Mouse (Mus musculus) lung, postnatal 0 days (tissue): ENCODE data around the gene Ahdc1. TPM values are rescaled to one million over a fixed set of nuclear protein-coding genes. Genes with fewer than 3 reads are reported as not detected.

ENCODE experiments used
- ATAC-seq: fragments of 200-750 bp; cut with Nextera tagmentation; 2 replicates; pipeline ENCODE4 v1.8.0; 2017; ENCODE audit warnings: moderate library complexity
- DNase-seq: peaks from one replicate; pipeline ENCODE4 v3.0.0-alpha.2; 2016; ENCODE audit warnings: low spot score
- H3K27ac ChIP-seq: fragments of 300-500 bp; sonication (generic); 2 replicates; pipeline ENCODE4 v1.5.1; 2014; ENCODE audit warnings: antibody characterized with exemption, mild to moderate bottlenecking, low read length, mixed read lengths
- H3K27me3 ChIP-seq: fragments of 300-500 bp; sonication (generic); replicated peaks from 2 replicates; pipeline ENCODE4 v1.6.1; 2014; ENCODE audit warnings: low read length, mixed read lengths; ENCODE audit not compliant: insufficient read depth
- H3K36me3 ChIP-seq: fragments of 300-500 bp; sonication (generic); 2 replicates; pipeline ENCODE4 v1.6.1; 2014; ENCODE audit warnings: low read length, mixed read lengths; ENCODE audit not compliant: insufficient read depth
- H3K4me1 ChIP-seq: fragments of 300-500 bp; sonication (generic); 2 replicates; pipeline ENCODE4 v1.6.1; 2014; ENCODE audit warnings: antibody characterized with exemption, low read depth, low read length, mixed read lengths; ENCODE audit not compliant: insufficient read depth
- H3K4me2 ChIP-seq: fragments of 300-500 bp; sonication (generic); replicated peaks from 2 replicates; pipeline ENCODE4 v1.6.1; 2014; ENCODE audit warnings: low read depth, mild to moderate bottlenecking, low read length, moderate library complexity, mixed read lengths
- H3K4me3 ChIP-seq: fragments of 300-500 bp; sonication (generic); 2 replicates; pipeline ENCODE4 v1.5.1; 2014; ENCODE audit warnings: low read depth, low read length
- H3K9ac ChIP-seq: fragments of 300-500 bp; sonication (generic); replicated peaks from 2 replicates; pipeline ENCODE4 v1.6.1; 2014; ENCODE audit warnings: low read depth, mild to moderate bottlenecking
- H3K9me3 ChIP-seq: fragments of 300-500 bp; sonication (generic); 2 replicates; pipeline ENCODE4 v1.6.1; 2016; ENCODE audit warnings: low read length, mixed read lengths
- CTCF ChIP-seq: IDR thresholded peaks from 2 replicates; pipeline ENCODE4 v1.5.1; 2016; ENCODE audit warnings: antibody characterized with exemption, mild to moderate bottlenecking
- EP300 ChIP-seq: IDR thresholded peaks from 2 replicates; pipeline ENCODE4 v1.6.1; 2016; ENCODE audit warnings: antibody characterized with exemption, mild to moderate bottlenecking, control low read depth
- whole genome bisulfite sequencing: fragments of 180-500 bp; shearing (Covaris S2); extraction: QIAGEN DNeasy Blood & Tissue Kit; methylation state at CpG from one replicate; pipeline ENCODE4 v1.1.7; 2014; 5-methylcytosine and 5-hydroxymethylcytosine counted together
- polyA plus RNA-seq: library from polyadenylated mRNA; unstranded; fragments of >200 nt; fragmentation: Nextera tagmentation; extraction: Ambion mirVana; gene quantifications from 2 replicates; pipeline ENCODE4 v1.2.1, GENCODE M21; 2015

Gene Ahdc1
- polyA plus RNA-seq, 1 experiment from 2014 or later: 3.9 TPM

DNA sequence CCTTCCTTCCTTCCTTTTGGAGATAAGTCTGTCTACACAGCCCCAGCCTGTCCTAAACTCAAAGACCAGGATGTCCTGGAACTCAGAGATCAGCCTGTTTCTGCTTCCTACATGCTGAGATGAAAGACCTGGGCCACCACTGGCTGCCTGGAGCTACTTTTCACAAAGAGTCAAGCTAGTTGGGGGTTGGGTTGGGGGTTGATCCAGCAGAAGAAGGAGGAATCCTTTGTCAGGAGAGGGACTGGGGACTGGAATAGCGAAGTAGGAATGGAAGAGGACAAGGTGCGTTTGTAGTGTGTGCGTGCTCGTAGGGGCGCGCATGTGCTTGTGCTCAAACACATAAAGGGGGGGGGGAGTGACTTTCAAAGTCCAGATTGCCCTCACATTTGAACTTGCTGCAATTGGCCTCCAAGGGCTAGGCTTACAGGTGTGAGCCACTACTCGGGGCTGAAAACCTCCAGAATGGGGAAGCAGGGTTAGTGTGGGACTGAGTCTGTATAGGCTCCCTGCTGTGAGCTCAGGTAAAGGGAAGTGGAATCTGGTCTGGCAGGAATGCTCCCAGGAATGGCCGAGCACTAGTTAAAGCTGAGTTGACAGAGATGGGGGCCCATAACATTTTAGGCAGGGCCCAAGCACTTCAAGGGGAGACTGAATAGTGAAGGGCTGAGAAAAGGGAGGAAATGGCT is 21.5 kb downstream of the Ahdc1 start:
- no peaks in the 10 kb centered on the region for H3K36me3 ChIP-seq
- ATAC-seq: no peak
- H3K27ac ChIP-seq: no peak overlapping the region
- DNase-seq: no peak
- H3K27me3 ChIP-seq: no peaks in the 10 kb centered on the region
- no peak overlapping the region for H3K4me2 ChIP-seq
- H3K9ac ChIP-seq: no peak overlapping the region
- no peaks in the 10 kb centered on the region for H3K9me3 ChIP-seq
- H3K4me3 ChIP-seq: no peak overlapping the region
- WGBS: 86% methylated on average over 8 of the region's 8 CpGs
- TF ChIP-seq CTCF (no peak), EP300 (no peak)
- no peaks in the 10 kb centered on the region for H3K4me1 ChIP-seq

DNA sequence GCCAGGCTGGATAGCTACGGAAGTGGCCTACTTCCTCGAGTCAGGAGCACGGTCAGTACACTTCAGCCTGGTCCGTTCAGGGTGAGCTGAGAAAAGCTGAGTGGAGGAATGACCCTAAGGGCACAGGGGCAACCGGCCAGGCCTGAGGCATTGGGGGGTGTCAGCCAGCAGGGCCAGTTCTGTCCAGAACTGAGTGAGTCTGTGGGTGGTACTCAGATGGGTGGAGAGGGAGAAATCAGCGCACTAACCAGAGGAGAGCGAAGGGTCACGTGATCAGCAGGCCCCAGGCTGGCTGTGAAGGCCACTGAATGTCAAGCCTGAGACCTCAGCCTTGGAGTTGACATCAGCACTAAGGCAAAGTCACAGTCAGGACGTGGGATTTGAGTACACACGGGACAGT is 23.4 kb downstream of the Ahdc1 start:
- no peak for ATAC-seq
- Histone ChIP-seq H3K4me2 (no peak overlapping the region), H3K36me3 (no peaks in the 10 kb centered on the region), H3K27ac (no peak overlapping the region), H3K9me3 (no peaks in the 10 kb centered on the region), H3K9ac (no peak overlapping the region), H3K4me3 (no peak overlapping the region), H3K4me1 (no peaks in the 10 kb centered on the region; the same call in 1 of the 2 replicates), H3K27me3 (no peaks in the 10 kb centered on the region)
- TF ChIP-seq CTCF: no peak
- TF ChIP-seq EP300: no peak
- no peak for DNase-seq
- WGBS: 62% methylated on average over 10 of the region's 10 CpGs

DNA sequence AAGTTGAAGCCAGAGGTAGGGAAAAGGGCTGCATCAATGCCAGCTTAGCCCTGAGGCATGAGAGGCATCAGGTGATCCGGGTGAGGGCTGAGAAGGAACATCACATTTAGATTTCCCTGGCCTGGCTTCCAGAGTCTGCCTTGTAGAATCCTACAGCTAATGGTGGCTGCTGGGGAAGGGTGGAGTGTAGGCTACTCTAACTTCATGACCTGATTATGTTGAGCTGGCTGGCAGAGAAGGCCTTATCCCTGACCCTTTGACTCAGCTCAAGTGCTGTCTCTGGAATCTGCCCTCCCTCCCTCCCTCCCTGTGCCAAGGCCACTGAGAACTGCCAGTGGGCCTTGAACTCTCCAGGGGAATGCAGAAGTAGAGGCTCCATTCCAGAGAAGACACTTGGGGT is 24.4 kb downstream of the Ahdc1 start:
- WGBS: 86% methylated on average over 1 of the region's 1 CpGs
- no peak overlapping the region for H3K4me2 ChIP-seq
- no peak overlapping the region for H3K27ac ChIP-seq
- H3K27me3 ChIP-seq: no peaks in the 10 kb centered on the region
- H3K4me1 ChIP-seq: peaks cover 6% of the 10 kb centered on the region; the same call in 1 of the 2 replicates
- H3K36me3 ChIP-seq: no peaks in the 10 kb centered on the region
- no peak overlapping the region for H3K4me3 ChIP-seq
- DNase-seq (no peak), ATAC-seq (no peak)
- TF ChIP-seq EP300 (no peak), CTCF (no peak)
- no peak overlapping the region for H3K9ac ChIP-seq
- no peaks in the 10 kb centered on the region for H3K9me3 ChIP-seq

DNA sequence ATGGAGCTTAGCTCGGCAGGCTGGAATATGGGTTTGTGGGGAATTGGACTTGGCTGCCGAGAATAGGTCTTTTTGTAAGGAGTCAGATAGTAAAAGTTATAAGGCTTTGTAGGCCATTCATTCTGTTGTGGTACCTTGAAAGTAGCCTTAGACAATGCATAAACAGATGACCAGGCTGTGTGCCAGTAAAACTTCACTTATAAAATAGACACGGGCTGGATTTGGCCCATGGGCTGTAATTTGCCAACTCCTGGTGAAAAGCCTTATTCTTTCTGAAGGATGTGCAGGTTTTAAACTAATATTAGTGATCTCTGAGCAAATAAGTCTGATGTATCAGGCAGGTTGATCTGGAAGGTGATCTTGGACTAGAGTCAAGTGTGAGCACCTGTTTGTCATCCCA is 24.9 kb downstream of the Ahdc1 start:
- no peak for TF ChIP-seq EP300
- no peak for TF ChIP-seq CTCF
- DNase-seq: no peak
- ATAC-seq: no peak
- no peaks in the 10 kb centered on the region for H3K9me3 ChIP-seq
- H3K36me3 ChIP-seq: no peaks in the 10 kb centered on the region
- H3K9ac ChIP-seq: no peak overlapping the region
- 60% methylated on average over 3 of the region's 3 CpGs for WGBS
- no peak overlapping the region for H3K4me2 ChIP-seq
- H3K27ac ChIP-seq: no peak overlapping the region
- no peak overlapping the region for H3K4me3 ChIP-seq
- no peaks in the 10 kb centered on the region for H3K27me3 ChIP-seq
- peaks cover 7% of the 10 kb centered on the region; the same call in 1 of the 2 replicates for H3K4me1 ChIP-seq

DNA sequence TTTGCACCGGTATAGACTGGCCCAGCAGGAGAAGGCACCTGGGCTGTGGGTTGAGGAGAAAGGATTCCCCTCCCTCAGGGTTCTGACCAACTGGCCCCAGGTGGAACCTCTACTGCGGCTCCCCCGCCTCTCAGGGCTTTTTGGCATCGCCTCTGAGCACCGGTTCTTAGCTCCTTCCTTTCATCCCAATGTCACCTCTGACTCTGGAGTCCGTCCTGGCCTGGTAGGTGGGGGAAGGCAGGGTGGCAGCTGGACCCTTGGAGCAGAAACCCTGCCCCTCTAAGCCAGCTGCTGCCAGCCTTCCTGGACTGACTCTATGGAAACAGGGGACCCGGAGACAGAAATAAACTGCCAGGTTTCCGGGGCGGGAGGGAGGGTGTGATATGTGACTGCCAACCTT is 26.2 kb downstream of the Ahdc1 start:
- no peak for ATAC-seq
- H3K4me2 ChIP-seq: no peak overlapping the region
- H3K27me3 ChIP-seq: no peaks in the 10 kb centered on the region
- no peak overlapping the region for H3K9ac ChIP-seq
- H3K27ac ChIP-seq: no peak overlapping the region
- H3K4me3 ChIP-seq: no peak overlapping the region
- H3K9me3 ChIP-seq: no peaks in the 10 kb centered on the region
- no peak for DNase-seq
- WGBS: 44% methylated on average over 9 of the region's 9 CpGs
- peaks cover 17% of the 10 kb centered on the region for H3K4me1 ChIP-seq
- no peak for TF ChIP-seq EP300
- TF ChIP-seq CTCF: no peak
- H3K36me3 ChIP-seq: no peaks in the 10 kb centered on the region

DNA sequence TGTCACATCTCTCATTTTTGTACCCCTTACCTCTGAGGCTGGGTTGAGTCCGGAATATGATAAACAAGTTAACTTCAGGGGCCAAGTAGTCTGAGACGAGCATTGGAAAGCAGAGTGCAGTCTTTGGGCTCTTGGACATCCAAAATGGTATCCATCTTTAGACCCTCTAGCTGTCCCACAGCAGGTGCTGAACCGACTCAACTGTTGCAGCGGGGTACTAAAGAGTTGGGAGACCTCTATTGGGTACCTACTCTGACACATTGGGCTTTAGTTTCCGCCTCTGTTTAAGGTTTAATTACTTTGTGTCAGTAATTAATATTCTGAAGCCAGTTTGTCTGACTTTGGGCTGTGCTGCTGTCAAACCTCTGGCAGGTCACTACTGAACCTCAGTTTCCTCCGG is 26.7 kb downstream of the Ahdc1 start:
- H3K4me2 ChIP-seq: peak overlapping the region; percentile 100
- no peak overlapping the region for H3K9ac ChIP-seq
- peaks cover 22% of the 10 kb centered on the region for H3K4me1 ChIP-seq
- no peak overlapping the region for H3K4me3 ChIP-seq
- no peak for ATAC-seq
- 37% methylated on average over 6 of the region's 6 CpGs for WGBS
- no peak for DNase-seq
- no peaks in the 10 kb centered on the region for H3K27me3 ChIP-seq
- H3K27ac ChIP-seq: no peak overlapping the region
- TF ChIP-seq CTCF: no peak
- TF ChIP-seq EP300: no peak
- H3K9me3 ChIP-seq: no peaks in the 10 kb centered on the region
- no peaks in the 10 kb centered on the region for H3K36me3 ChIP-seq
